Mouse (Mus musculus) ES-E14 (cell line): ENCODE measurements at regions not wholly inside any gene's neighbourhood (a gene's known extent, or its start where the extent isn't known, plus 50 kb on each side); places are given as distances from the start of the nearest gene placed in this dataset.

Experiments
- DNase-seq: peaks from one replicate; pipeline ENCODE4 v3.0.0-alpha.2; 2013; ENCODE audit warnings: low read depth, low spot score
- H3K27ac ChIP-seq: 2 replicates; pipeline ENCODE4 v1.5.1; 2012; ENCODE audit warnings: low read depth, mild to moderate bottlenecking, low read length, moderate library complexity, mixed read lengths; ENCODE audit not compliant: poor library complexity, insufficient read depth, severe bottlenecking
- H3K36me3 ChIP-seq: 2 replicates; pipeline ENCODE4 v1.6.1; 2012; ENCODE audit warnings: mild to moderate bottlenecking, low read length, moderate library complexity, mixed read lengths; ENCODE audit not compliant: control insufficient read depth, poor library complexity, insufficient read depth, severe bottlenecking
- H3K4me1 ChIP-seq, 2 experiments: fragments of 150-350 bp in 1 of 2; sonication (generic) in 1 of 2; 2 replicates each; pipeline ENCODE4 v1.6.1; 2012; ENCODE audit warnings: low read length in 2 of 2, mild to moderate bottlenecking in 1 of 2, mixed read lengths in 1 of 2; ENCODE audit not compliant: control insufficient read depth in 2 of 2, insufficient read depth in 2 of 2, poor library complexity in 1 of 2
- H3K4me3 ChIP-seq, 2 experiments: fragments of 150-350 bp in 1 of 2; sonication (generic) in 1 of 2; 2 replicates each; pipeline ENCODE4 v1.5.1; 2012; ENCODE audit warnings: low read length in 2 of 2, low read depth in 1 of 2, mild to moderate bottlenecking in 1 of 2, mixed read lengths in 1 of 2; ENCODE audit not compliant: insufficient read depth in 1 of 2, poor library complexity in 1 of 2, severe bottlenecking in 1 of 2
- H3K9ac ChIP-seq: 2 replicates; pipeline ENCODE4 v1.6.1; 2012; ENCODE audit warnings: low read depth, mild to moderate bottlenecking, low read length, mixed read lengths; ENCODE audit not compliant: poor library complexity, insufficient read depth, severe bottlenecking
- H3K9me3 ChIP-seq: fragments of 150-350 bp; sonication (generic); 2 replicates; pipeline ENCODE4 v1.6.1; 2012; ENCODE audit warnings: low read depth, mild to moderate bottlenecking, low read length; ENCODE audit not compliant: control insufficient read depth, insufficient read depth
- CHD2 ChIP-seq: IDR thresholded peaks from 2 replicates; pipeline ENCODE4 v1.6.1; 2014; ENCODE audit warnings: mild to moderate bottlenecking, low read depth, low read length, inconsistent platforms
- HCFC1 ChIP-seq: IDR thresholded peaks from 2 replicates; pipeline ENCODE4 v1.6.1; 2012; ENCODE audit warnings: low read length, inconsistent platforms, borderline replicate concordance; ENCODE audit not compliant: insufficient read depth
- MAFK ChIP-seq: IDR thresholded peaks from 2 replicates; pipeline ENCODE4 v1.6.1; 2014; ENCODE audit warnings: mild to moderate bottlenecking, low read depth, low read length, inconsistent platforms; ENCODE audit not compliant: insufficient read depth
- ZC3H11A ChIP-seq: IDR thresholded peaks from 2 replicates; pipeline ENCODE4 v1.6.1; 2012; ENCODE audit warnings: low read depth, mild to moderate bottlenecking, inconsistent platforms, low read length, borderline replicate concordance
- ZNF384 ChIP-seq: IDR thresholded peaks from 2 replicates; pipeline ENCODE4 v1.6.1; 2012; ENCODE audit warnings: low read depth, low read length, inconsistent platforms
- in situ Hi-C, 2 experiments: fragments of 600-800 bp; cut with MboI; formaldehyde crosslinking; loops; one replicate each; pipeline ENCODE4 v1.15.1; 2025; ENCODE audit warnings: low sequenced_read_pairs in 2 of 2, inconsistent platforms in 1 of 2; ENCODE audit not compliant: unreplicated experiment in 2 of 2

- DNase-seq: no peak
- no peak overlapping the region for H3K27ac ChIP-seq
- H3K4me1 ChIP-seq: no peaks in the 10 kb centered on the region
- in situ Hi-C loops: no loop called here
- no peaks in the 10 kb centered on the region for H3K36me3 ChIP-seq
- no peak overlapping the region for H3K4me3 ChIP-seq
- no peaks in the 10 kb centered on the region for H3K9me3 ChIP-seq
- TF ChIP-seq CHD2 (no peak), HCFC1 (no peak), ZC3H11A (no peak), ZNF384 (no peak), MAFK (no peak)
- H3K9ac ChIP-seq: no peak overlapping the region
Observed at GRCm38 (mm10) chr17:54821059-54821458, 522.2 kb upstream of the Slc5a7 start.

GRCm38 (mm10) chr17:54853631-54854030, 554.8 kb upstream of the Slc5a7 start:
- in situ Hi-C loops: no loop called here

GRCm38 (mm10) chr17:54896198-54896597, 549.0 kb upstream of the St6gal2 start:
- no peak overlapping the region for H3K27ac ChIP-seq
- H3K36me3 ChIP-seq: no peaks in the 10 kb centered on the region
- TF ChIP-seq ZNF384 (no peak), MAFK (no peak), ZC3H11A (no peak), CHD2 (no peak), HCFC1 (no peak)
- H3K4me1 ChIP-seq: no peaks in the 10 kb centered on the region
- no peak for DNase-seq
- H3K4me3 ChIP-seq: no peak overlapping the region
- no peaks in the 10 kb centered on the region for H3K9me3 ChIP-seq
- no peak overlapping the region for H3K9ac ChIP-seq
- in situ Hi-C loops: no loop called here

More at GRCm38 (mm10) chr17:54853631-54854030, 554.8 kb upstream of the Slc5a7 start:
- no peaks in the 10 kb centered on the region for H3K36me3 ChIP-seq
- no peak overlapping the region for H3K4me3 ChIP-seq
- H3K9ac ChIP-seq: no peak overlapping the region
- H3K27ac ChIP-seq: no peak overlapping the region
- H3K9me3 ChIP-seq: no peaks in the 10 kb centered on the region
- TF ChIP-seq MAFK: no peak
- no peak for DNase-seq
- H3K4me1 ChIP-seq: no peaks in the 10 kb centered on the region

GRCm38 (mm10) chr17:54929181-54929715, 515.9 kb upstream of the St6gal2 start:
- Histone ChIP-seq H3K9ac (no peak overlapping the region), H3K36me3 (no peaks in the 10 kb centered on the region), H3K27ac (no peak overlapping the region), H3K4me3 (no peak overlapping the region), H3K4me1 (no peaks in the 10 kb centered on the region), H3K9me3 (no peaks in the 10 kb centered on the region)
- TF ChIP-seq CHD2 (no peak), ZC3H11A (no peak), MAFK (no peak), ZNF384 (no peak), HCFC1 (no peak)
- in situ Hi-C loops: no loop called here
- no peak for DNase-seq

- DNase-seq: peak; percentile 2
- Histone ChIP-seq H3K4me1 (no peaks in the 10 kb centered on the region), H3K9me3 (no peaks in the 10 kb centered on the region), H3K9ac (no peak overlapping the region), H3K4me3 (no peak overlapping the region), H3K27ac (no peak overlapping the region), H3K36me3 (no peaks in the 10 kb centered on the region)
- TF ChIP-seq ZC3H11A: no peak
- TF ChIP-seq HCFC1: no peak
- TF ChIP-seq MAFK: no peak
- TF ChIP-seq CHD2: no peak
- no peak for TF ChIP-seq ZNF384
- in situ Hi-C loops: no loop called here
Observed at GRCm38 (mm10) chr17:54943380-54944047, 501.7 kb upstream of the St6gal2 start.
